Mouse (Mus musculus): ENCODE results near the gene Zdhhc12. TPM values are rescaled to one million over a fixed set of nuclear protein-coding genes. Genes with fewer than 3 reads are reported as not detected.
"Not testable (repeated sequence)": the region's sequence is repeated elsewhere in the genome, so short reads cannot be mapped to it uniquely, and the experiment has no call there.

Gene Zdhhc12
- total RNA-seq, 2 experiments from 2014 or later, result 2.6 to 3.0 TPM

GRCm38 (mm10) chr2:30067031-30067888 lies 26.2 kb downstream of the Zdhhc12 start:
- DNase-seq, result peak in 1 of 2 experiments; percentile 31
- intact Hi-C loops (cut with DNase I), result no loop called here

DNA sequence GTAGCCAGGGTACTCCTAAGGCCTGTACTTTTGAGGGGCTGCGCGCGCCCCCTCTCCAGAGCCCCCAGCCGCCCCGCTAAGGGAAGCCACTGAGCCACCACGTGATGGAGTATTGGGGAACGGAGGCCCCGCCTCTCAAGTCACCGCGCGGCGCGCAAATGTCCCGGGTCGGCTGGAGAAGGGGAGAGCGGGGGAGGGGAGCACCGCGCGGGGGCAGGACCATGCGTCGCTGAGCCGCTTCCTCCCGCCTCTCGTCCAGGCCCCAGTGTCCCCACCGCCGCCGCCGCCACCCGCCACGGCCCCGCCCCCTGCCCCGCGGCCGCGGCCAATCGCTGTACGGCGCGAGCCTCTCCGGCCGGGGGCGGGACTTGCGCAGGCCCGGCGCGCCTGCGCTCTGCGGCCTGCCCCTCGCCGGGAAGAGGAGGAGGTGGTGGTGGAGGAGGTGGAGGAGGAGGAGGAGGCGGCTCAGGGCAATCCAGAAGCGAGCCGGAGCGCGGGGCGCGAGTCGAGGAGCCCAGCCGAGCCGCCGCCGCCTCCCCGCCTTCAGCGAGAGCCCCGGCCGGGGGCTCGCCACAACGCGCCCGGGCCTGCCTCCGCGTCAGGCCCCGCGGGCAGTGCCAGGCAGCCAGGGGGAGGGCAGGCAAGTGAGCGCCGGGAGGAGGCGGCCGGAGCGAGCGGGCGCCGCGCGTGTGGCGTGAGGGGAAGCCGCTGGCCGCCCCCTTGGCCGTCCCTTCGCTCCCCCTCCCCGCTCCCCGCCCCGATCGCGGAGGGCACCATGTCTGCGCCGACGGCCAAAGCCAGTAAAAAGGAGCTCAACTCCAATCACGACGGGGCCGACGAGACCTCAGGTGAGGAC lies 27.2 kb downstream of the Zdhhc12 start:
- intact Hi-C loops (cut with DNase I), result no loop called here
- DNase-seq, result peak; percentile 89 to 95

- intact Hi-C loops (cut with DNase I), result no loop called here
These were observed 29.1 kb downstream of the Zdhhc12 start for GRCm38 (mm10) chr2:30064298-30064697.

DNA sequence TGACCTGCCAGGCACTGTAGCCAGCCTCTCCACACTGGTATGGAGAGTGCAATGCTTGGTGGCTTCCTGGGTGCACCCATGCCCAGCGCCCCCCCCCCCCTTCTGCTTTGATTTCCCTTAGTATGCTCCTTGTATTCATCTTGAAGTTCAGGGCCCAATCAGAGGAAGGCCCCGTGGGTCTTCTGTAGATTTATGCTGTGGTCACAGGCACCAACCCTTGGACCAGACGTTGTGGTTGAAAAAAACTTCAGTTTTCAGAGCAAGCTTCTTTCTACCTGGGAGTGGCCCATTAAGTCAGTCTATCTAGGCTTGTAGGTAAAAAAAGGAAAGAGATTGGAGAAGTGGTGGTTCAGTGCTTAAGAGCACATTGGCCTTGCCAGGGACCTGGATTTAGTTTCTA lies 29.7 kb downstream of the Zdhhc12 start:
- no peak for DNase-seq
- intact Hi-C loops (cut with DNase I), result no loop called here

More at GRCm38 (mm10) chr2:30064298-30064697, 29.1 kb downstream of the Zdhhc12 start:
- no peak for DNase-seq

GRCm38 (mm10) chr2:30063235-30063634 lies 30.2 kb downstream of the Zdhhc12 start:
- DNase-seq, result no peak
- intact Hi-C loops (cut with DNase I), result no loop called here

- peak in 1 of 2 experiments; percentile 66 for DNase-seq
- intact Hi-C loops (cut with DNase I), result no loop called here
These were observed 31.0 kb downstream of the Zdhhc12 start for GRCm38 (mm10) chr2:30062249-30063093.

GRCm38 (mm10) chr2:30061215-30062166 lies 32.0 kb downstream of the Zdhhc12 start:
- intact Hi-C loops (cut with DNase I), result no loop called here
- peak in 1 of 2 experiments; percentile 30 for DNase-seq

GRCm38 (mm10) chr2:30058418-30058817 lies 35.0 kb downstream of the Zdhhc12 start:
- intact Hi-C loops (cut with DNase I), result no loop called here
- no peak for DNase-seq

DNA sequence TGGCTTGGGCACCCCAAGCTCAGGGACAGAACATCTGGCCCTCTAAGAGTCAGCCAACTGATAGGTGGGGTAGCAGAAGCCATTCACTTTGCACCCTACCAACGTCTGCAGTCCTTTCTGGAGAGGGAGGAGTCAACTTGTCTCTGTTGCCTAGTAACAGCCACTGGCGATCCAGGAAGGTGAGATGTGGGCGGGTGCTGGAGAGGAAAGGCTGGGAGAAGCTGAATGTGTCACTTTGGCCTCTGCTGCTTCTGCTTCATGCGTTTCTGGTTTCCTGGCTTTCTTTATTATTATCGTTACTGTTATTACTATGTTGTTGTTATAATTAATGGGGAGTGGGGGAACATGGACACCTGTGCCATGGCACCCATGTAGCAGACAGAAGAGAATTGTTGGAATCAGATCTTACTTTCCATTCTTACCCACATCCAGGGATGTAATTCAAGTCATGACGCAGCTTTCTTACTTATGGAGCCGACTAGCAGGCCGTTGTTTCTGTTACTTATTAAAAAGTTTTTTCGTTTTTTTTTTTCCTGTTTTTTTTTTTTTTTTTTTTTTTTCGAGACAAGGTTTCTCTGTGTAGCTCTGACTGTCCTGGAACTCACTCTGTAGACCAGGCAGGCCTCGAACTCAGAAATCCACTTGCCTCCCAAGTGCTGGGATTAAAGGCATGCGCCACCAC lies 36.1 kb downstream of the Zdhhc12 start, which contains the start of gene Set:
Set (plus strand) TSS at position 156 of the 682 bp plus-strand sequence.
- intact Hi-C loops (cut with DNase I), result no loop called here
- DNase-seq, result no peak

- DNase-seq, result no peak
- intact Hi-C loops (cut with DNase I), result no loop called here
These were observed 36.7 kb downstream of the Zdhhc12 start for GRCm38 (mm10) chr2:30056736-30057135.

- intact Hi-C loops (cut with DNase I); DNase-seq: not testable (repeated sequence)
These were observed 38.1 kb downstream of the Zdhhc12 start for GRCm38 (mm10) chr2:30055310-30055709.

DNA sequence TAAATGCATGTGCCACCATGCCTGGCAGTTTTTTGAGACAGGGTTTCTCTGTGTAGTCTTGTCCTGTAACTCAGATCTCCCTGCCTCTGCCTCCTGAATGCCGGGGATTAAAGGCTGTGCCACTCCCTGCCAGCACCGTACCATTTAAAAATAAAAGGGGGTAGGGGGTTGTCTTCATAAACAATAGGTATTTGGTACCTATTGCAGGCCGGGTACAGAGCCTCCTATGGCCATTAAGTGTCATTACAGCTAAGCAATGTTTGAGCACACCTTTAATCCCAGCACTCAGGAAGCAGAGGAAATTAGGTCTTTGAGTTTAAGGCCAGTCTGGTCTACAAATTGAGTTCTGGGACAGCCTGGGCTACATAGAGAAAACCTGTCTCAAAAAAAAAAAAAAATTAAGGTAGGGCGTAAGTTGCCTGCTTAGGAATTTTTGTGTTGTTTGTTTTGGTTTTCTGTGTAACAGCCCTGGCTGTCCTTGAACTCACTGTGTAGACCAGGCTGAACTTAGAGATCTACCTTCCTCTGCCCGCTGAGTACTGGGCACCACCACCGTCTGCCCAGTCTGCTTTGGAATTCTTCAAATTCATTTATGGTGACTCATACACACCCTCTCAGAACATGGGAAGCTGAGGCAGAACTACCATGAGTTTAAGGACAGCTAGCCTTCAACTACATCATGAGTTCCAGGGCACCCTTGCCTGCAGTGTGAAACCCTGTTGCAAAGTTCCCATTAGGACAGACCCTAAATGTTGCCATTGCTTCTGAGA lies 41.3 kb downstream of the Zdhhc12 start:
- DNase-seq, result no peak
- intact Hi-C loops (cut with DNase I), result no loop called here

- intact Hi-C loops (cut with DNase I), result no loop called here
These were observed 43.6 kb downstream of the Zdhhc12 start for GRCm38 (mm10) chr2:30049831-30050230.

GRCm38 (mm10) chr2:30048699-30049388 lies 44.6 kb downstream of the Zdhhc12 start, which contains the start of gene Wdr34:
Gene Wdr34, minus strand, starts transcription at chr2:30048881.
- DNase-seq, result peak; percentile 98
- intact Hi-C loops (cut with DNase I), result no loop called here

More at GRCm38 (mm10) chr2:30049831-30050230, 43.6 kb downstream of the Zdhhc12 start:
- DNase-seq, result no peak

- intact Hi-C loops (cut with DNase I), result no loop called here
- no peak for DNase-seq
These were observed 45.3 kb downstream of the Zdhhc12 start for GRCm38 (mm10) chr2:30048101-30048501.

DNA sequence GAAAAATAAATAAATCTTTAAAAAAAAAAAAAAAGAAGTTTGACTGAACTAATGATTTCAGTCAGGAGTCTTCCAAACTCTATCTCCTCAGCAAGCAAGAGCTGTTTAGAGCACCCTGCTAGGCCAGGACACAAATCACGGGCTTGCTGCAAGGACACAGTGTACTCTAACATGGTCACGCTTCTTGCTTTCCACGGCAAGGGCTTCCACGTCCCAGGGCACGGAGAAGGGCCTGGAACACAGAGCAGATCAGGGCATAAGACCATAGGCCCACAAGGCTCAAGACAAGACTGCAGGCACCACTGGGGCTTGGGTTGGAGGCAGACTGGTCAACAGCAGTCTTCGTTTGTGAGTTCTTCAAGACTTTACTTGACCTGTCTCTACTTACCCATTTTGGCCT lies 46.3 kb downstream of the Zdhhc12 start:
- intact Hi-C loops (cut with DNase I), result no loop called here
- no peak for DNase-seq

DNA sequence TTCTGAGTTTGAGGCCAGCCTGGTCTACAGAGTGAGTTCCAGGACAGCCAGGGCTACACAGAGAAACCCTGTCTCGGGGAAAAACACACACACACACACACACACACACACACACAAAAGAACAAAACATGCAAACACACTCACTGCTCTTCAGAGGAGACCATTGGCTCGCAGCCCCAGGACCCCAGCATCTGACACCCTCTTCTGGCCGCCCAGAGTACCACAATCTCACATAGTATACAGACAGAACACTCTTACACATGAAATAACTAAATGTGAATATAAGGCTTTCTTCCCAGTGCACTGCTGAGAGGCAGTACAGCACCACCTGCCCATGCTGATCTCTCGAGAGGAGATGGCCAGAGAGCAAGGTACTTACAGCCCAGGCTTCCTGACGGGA lies 48.9 kb downstream of the Zdhhc12 start:
- DNase-seq, result no peak
- intact Hi-C loops (cut with DNase I), result loop anchor here (5.0 kb wide), 1 partner anchor 33 kb away; the partner anchor contains the start of gene Pkn3

All from gastrocnemius, postnatal 36 days (tissue).